Mouse (Mus musculus) brain, adult 2 months (tissue): ENCODE measurements around the gene Gm10487.
"Not testable (repeated sequence)": the region's sequence is repeated elsewhere in the genome, so short reads cannot be mapped to it uniquely, and the experiment has no call there.

Experiments used
- DNase-seq: peaks from one replicate; pipeline ENCODE4 v3.0.0; 2011; ENCODE audit warnings: low read depth, low spot score

Gene Gm10487

DNA sequence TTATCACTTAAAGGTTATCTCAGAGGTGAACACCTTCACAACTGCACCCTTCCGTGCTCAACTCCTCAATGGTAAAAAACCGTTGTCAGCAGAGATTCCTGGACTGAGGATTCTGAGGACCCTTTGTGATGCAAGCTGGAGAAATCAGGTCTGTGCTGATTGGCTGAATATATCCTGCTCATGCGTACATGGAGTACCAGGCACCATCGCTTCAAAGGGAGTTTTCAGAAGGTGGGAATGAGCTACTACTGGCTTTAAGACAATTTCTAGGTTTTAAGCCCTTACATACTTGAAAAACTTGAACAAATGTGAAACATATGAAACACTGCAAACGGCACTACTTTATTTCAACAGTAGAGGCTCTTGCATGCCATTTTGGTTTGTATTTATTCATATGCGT lies at the start of gene Gm10487:
TSS of gene Gm10487 (minus strand) at position 101 of the 400 bp plus-strand sequence.
- DNase-seq: not testable (repeated sequence)
